Mouse (Mus musculus) liver, embryonic 12.5 days (tissue): ENCODE measurements around the gene Camkmt. TPM values are rescaled to one million over a fixed set of nuclear protein-coding genes. Genes with fewer than 3 reads are reported as not detected.

Source experiments
- ATAC-seq: fragments of 200-750 bp; cut with Nextera tagmentation; 2 replicates; pipeline ENCODE4 v1.8.0; 2017; ENCODE audit warnings: moderate number of reproducible peaks, mild to moderate bottlenecking, moderate library complexity
- H3K27ac ChIP-seq: fragments of 300-500 bp; sonication (generic); 2 replicates; pipeline ENCODE4 v1.5.1; 2016; ENCODE audit warnings: mild to moderate bottlenecking
- H3K27me3 ChIP-seq: fragments of 300-500 bp; sonication (generic); replicated peaks from 2 replicates; pipeline ENCODE4 v1.6.1; 2016; ENCODE audit warnings: mild to moderate bottlenecking, moderate library complexity
- H3K36me3 ChIP-seq: fragments of 300-500 bp; sonication (generic); 2 replicates; pipeline ENCODE4 v1.6.1; 2016; ENCODE audit warnings: mild to moderate bottlenecking, moderate library complexity
- H3K4me1 ChIP-seq: fragments of 300-500 bp; sonication (generic); 2 replicates; pipeline ENCODE4 v1.6.1; 2016
- H3K4me2 ChIP-seq: fragments of 300-500 bp; sonication (generic); 2 replicates; pipeline ENCODE4 v1.6.1; 2016; ENCODE audit warnings: mild to moderate bottlenecking, moderate library complexity
- H3K4me3 ChIP-seq: fragments of 300-500 bp; sonication (generic); 2 replicates; pipeline ENCODE4 v1.5.1; 2016; ENCODE audit warnings: mild to moderate bottlenecking, moderate library complexity
- H3K9ac ChIP-seq: fragments of 300-500 bp; sonication (generic); 2 replicates; pipeline ENCODE4 v1.6.1; 2016; ENCODE audit warnings: mild to moderate bottlenecking, moderate library complexity
- H3K9me3 ChIP-seq: fragments of 300-500 bp; sonication (generic); replicated peaks from 2 replicates; pipeline ENCODE4 v1.6.1; 2016; ENCODE audit warnings: mild to moderate bottlenecking, moderate library complexity
- WGBS: fragments of 180-500 bp; shearing (Covaris S2); methylation state at CpG from one replicate; pipeline ENCODE4 v1.1.7; 2016; ENCODE audit not compliant: insufficient replicate concordance; 5-methylcytosine and 5-hydroxymethylcytosine counted together
- polyA plus RNA-seq: library from polyadenylated mRNA; unstranded; fragments of >200 nt; fragmentation: Nextera tagmentation; extraction: Ambion mirVana; gene quantifications from 2 replicates; pipeline ENCODE4 v1.2.1, GENCODE M21; 2016

The Camkmt gene
- polyA plus RNA-seq, 1 experiment from 2014 or later: 4.4 TPM

GRCm38 (mm10) chr17:85493521-85493920, 403.2 kb downstream of the Camkmt start:
- no peak for ATAC-seq
- H3K4me3 ChIP-seq: no peak overlapping the region
- H3K9me3 ChIP-seq: no peaks in the 10 kb centered on the region

GRCm38 (mm10) chr17:85495012-85495754, 404.8 kb downstream of the Camkmt start:
- WGBS: 61% methylated on average over 3 of the region's 3 CpGs
- Histone ChIP-seq H3K9ac (no peak overlapping the region), H3K9me3 (no peaks in the 10 kb centered on the region), H3K4me2 (no peak overlapping the region), H3K27me3 (peaks cover 24% of the 10 kb centered on the region), H3K4me1 (no peaks in the 10 kb centered on the region), H3K4me3 (no peak overlapping the region), H3K27ac (no peak overlapping the region), H3K36me3 (no peaks in the 10 kb centered on the region)
- no peak for ATAC-seq

More at GRCm38 (mm10) chr17:85493521-85493920, 403.2 kb downstream of the Camkmt start:
- H3K9ac ChIP-seq: no peak overlapping the region
- H3K4me1 ChIP-seq: no peaks in the 10 kb centered on the region
- WGBS: 45% methylated on average over 4 of the region's 4 CpGs
- no peak overlapping the region for H3K4me2 ChIP-seq
- no peaks in the 10 kb centered on the region for H3K36me3 ChIP-seq
- peaks cover 40% of the 10 kb centered on the region for H3K27me3 ChIP-seq
- H3K27ac ChIP-seq: no peak overlapping the region

GRCm38 (mm10) chr17:85495871-85496270, 405.5 kb downstream of the Camkmt start:
- ATAC-seq: no peak

GRCm38 (mm10) chr17:85504888-85505287, 414.5 kb downstream of the Camkmt start:
- no peak for ATAC-seq
- H3K9me3 ChIP-seq: no peaks in the 10 kb centered on the region
- no peak overlapping the region for H3K27ac ChIP-seq
- H3K27me3 ChIP-seq: no peaks in the 10 kb centered on the region; the same call in 1 of the 2 replicates
- no peak overlapping the region for H3K4me3 ChIP-seq
- H3K4me2 ChIP-seq: no peak overlapping the region
- no peak overlapping the region for H3K9ac ChIP-seq
- no peaks in the 10 kb centered on the region for H3K36me3 ChIP-seq
- no peaks in the 10 kb centered on the region for H3K4me1 ChIP-seq

More at GRCm38 (mm10) chr17:85495871-85496270, 405.5 kb downstream of the Camkmt start:
- no peak overlapping the region for H3K4me3 ChIP-seq
- H3K27me3 ChIP-seq: peaks cover 17% of the 10 kb centered on the region
- no peaks in the 10 kb centered on the region for H3K4me1 ChIP-seq
- no peaks in the 10 kb centered on the region for H3K9me3 ChIP-seq
- no peak overlapping the region for H3K27ac ChIP-seq
- H3K9ac ChIP-seq: no peak overlapping the region
- no peak overlapping the region for H3K4me2 ChIP-seq
- 62% methylated on average over 6 of the region's 6 CpGs for WGBS
- no peaks in the 10 kb centered on the region for H3K36me3 ChIP-seq

- Histone ChIP-seq H3K9me3 (no peaks in the 10 kb centered on the region), H3K27ac (no peak overlapping the region), H3K4me3 (no peak overlapping the region), H3K27me3 (no peaks in the 10 kb centered on the region; the same call in 1 of the 2 replicates), H3K4me1 (no peaks in the 10 kb centered on the region), H3K36me3 (no peaks in the 10 kb centered on the region), H3K9ac (no peak overlapping the region), H3K4me2 (no peak overlapping the region)
- WGBS: 68% methylated on average over 15 of the region's 15 CpGs
- ATAC-seq: no peak
Measured at GRCm38 (mm10) chr17:85506206-85507088, 416.1 kb downstream of the Camkmt start.

- no peak overlapping the region for H3K4me3 ChIP-seq
- no peak overlapping the region for H3K9ac ChIP-seq
- no peak for ATAC-seq
- no peaks in the 10 kb centered on the region; the same call in 1 of the 2 replicates for H3K27me3 ChIP-seq
- 77% methylated on average over 4 of the region's 4 CpGs for WGBS
- no peak overlapping the region for H3K27ac ChIP-seq
- H3K36me3 ChIP-seq: no peaks in the 10 kb centered on the region
- no peaks in the 10 kb centered on the region for H3K9me3 ChIP-seq
- no peak overlapping the region for H3K4me2 ChIP-seq
- H3K4me1 ChIP-seq: no peaks in the 10 kb centered on the region
Measured at GRCm38 (mm10) chr17:85507089-85507460, 416.7 kb downstream of the Camkmt start.

Other genes starting within 250 kb of the Camkmt start
- 71.7 and 75.2 TPM in 2 replicates for gene Ppm1b, start 133.8 kb upstream of the Camkmt start, polyA plus RNA-seq
- 0.32 and 0.41 TPM in 2 replicates for gene Slc3a1, start 62.2 kb upstream of the Camkmt start, polyA plus RNA-seq
- 11.2 and 12.8 TPM in 2 replicates for gene Prepl, start 311 bp upstream of the Camkmt start, polyA plus RNA-seq